Mouse (Mus musculus): ENCODE results near the gene Ackr1. TPM values are rescaled to one million over a fixed set of nuclear protein-coding genes. Genes with fewer than 3 reads are reported as not detected.

The Ackr1 gene
- total and polyA plus RNA-seq, 2 experiments from 2014 or later, result 14.0 to 32.8 TPM

GRCm38 (mm10) chr1:173361651-173362050 lies 28.1 kb upstream of the Ackr1 start:
- DNase-seq (no peak), ATAC-seq (no peak)
- no peak for TF ChIP-seq CTCF (IDR thresholded peaks at IDR 0.05; ENCODE audit: low read depth)
- Histone ChIP-seq H3K4me1 (ENCODE audit: insufficient read depth) (peaks cover 14% of the 10 kb centered on the region), H3K36me3 (ENCODE audit: insufficient read depth) (no peaks in the 10 kb centered on the region), H3K4me3 (ENCODE audit: low read depth, low read length) (no peak overlapping the region), H3K9ac (no peak overlapping the region), H3K4me2 (ENCODE audit: low read depth) (no peak overlapping the region), H3K27ac (ENCODE audit: low read depth, low read length) (no peak overlapping the region), H3K27me3 (ENCODE audit: insufficient read depth, low read length) (no peaks in the 10 kb centered on the region), H3K9me3 (ENCODE audit: low read length) (no peaks in the 10 kb centered on the region)
- WGBS, result 56% methylated on average over 6 of the region's 6 CpGs

GRCm38 (mm10) chr1:173359590-173360290 lies 26.2 kb upstream of the Ackr1 start:
- no peak overlapping the region for H3K27ac ChIP-seq (ENCODE audit: low read depth, low read length)
- peaks cover 7% of the 10 kb centered on the region; the same call in 1 of the 2 replicates for H3K4me1 ChIP-seq (ENCODE audit: insufficient read depth)
- no peak overlapping the region for H3K4me2 ChIP-seq (ENCODE audit: low read depth)
- DNase-seq, result no peak
- H3K4me3 ChIP-seq (ENCODE audit: low read depth, low read length), result no peak overlapping the region
- H3K9ac ChIP-seq, result 0 out of 2 replicates have a peak overlapping the region, but pooled peaks have one; percentile 22
- 52% methylated on average over 4 of the region's 4 CpGs for WGBS
- H3K36me3 ChIP-seq (ENCODE audit: insufficient read depth), result no peaks in the 10 kb centered on the region
- H3K9me3 ChIP-seq (ENCODE audit: low read length), result no peaks in the 10 kb centered on the region
- H3K27me3 ChIP-seq (ENCODE audit: insufficient read depth, low read length), result no peaks in the 10 kb centered on the region
- no peak for ATAC-seq
- no peak for TF ChIP-seq CTCF (IDR thresholded peaks at IDR 0.05; ENCODE audit: low read depth)

GRCm38 (mm10) chr1:173357799-173358198 lies 24.2 kb upstream of the Ackr1 start:
- H3K36me3 ChIP-seq (ENCODE audit: insufficient read depth), result no peaks in the 10 kb centered on the region
- 0 out of 2 replicates have a peak, but pooled peaks cover 7% of the 10 kb centered on the region for H3K4me1 ChIP-seq (ENCODE audit: insufficient read depth)
- ATAC-seq (peak; percentile 41), DNase-seq (no peak)
- H3K4me2 ChIP-seq (ENCODE audit: low read depth), result no peak overlapping the region
- no peak overlapping the region for H3K9ac ChIP-seq
- H3K27ac ChIP-seq (ENCODE audit: low read depth, low read length), result no peak overlapping the region
- H3K4me3 ChIP-seq (ENCODE audit: low read depth, low read length), result no peak overlapping the region
- no peak for TF ChIP-seq CTCF (IDR thresholded peaks at IDR 0.05; ENCODE audit: low read depth)
- 39% methylated on average over 4 of the region's 4 CpGs for WGBS
- H3K9me3 ChIP-seq (ENCODE audit: low read length), result no peaks in the 10 kb centered on the region
- no peaks in the 10 kb centered on the region for H3K27me3 ChIP-seq (ENCODE audit: insufficient read depth, low read length)

- Histone ChIP-seq H3K27me3 (ENCODE audit: insufficient read depth, low read length) (no peaks in the 10 kb centered on the region), H3K9ac (no peak overlapping the region), H3K36me3 (ENCODE audit: insufficient read depth) (no peaks in the 10 kb centered on the region), H3K9me3 (ENCODE audit: low read length) (no peaks in the 10 kb centered on the region), H3K4me3 (ENCODE audit: low read depth, low read length) (no peak overlapping the region), H3K4me2 (ENCODE audit: low read depth) (no peak overlapping the region), H3K27ac (ENCODE audit: low read depth, low read length) (no peak overlapping the region), H3K4me1 (ENCODE audit: insufficient read depth) (0 out of 2 replicates have a peak, but pooled peaks cover 7% of the 10 kb centered on the region)
- ATAC-seq, result peak; percentile 35; the same call in 1 of the 2 replicates
- TF ChIP-seq CTCF (IDR thresholded peaks at IDR 0.05; ENCODE audit: low read depth), result peak; percentile 48
- DNase-seq, result no peak
- 92% methylated on average over 2 of the region's 2 CpGs for WGBS
Measured at GRCm38 (mm10) chr1:173356699-173357098, 23.1 kb upstream of the Ackr1 start.

GRCm38 (mm10) chr1:173355107-173355846 lies 21.7 kb upstream of the Ackr1 start:
- Histone ChIP-seq H3K27me3 (ENCODE audit: insufficient read depth, low read length) (no peaks in the 10 kb centered on the region), H3K27ac (ENCODE audit: low read depth, low read length) (no peak overlapping the region), H3K9ac (no peak overlapping the region), H3K9me3 (ENCODE audit: low read length) (no peaks in the 10 kb centered on the region), H3K4me1 (ENCODE audit: insufficient read depth) (0 out of 2 replicates have a peak, but pooled peaks cover 7% of the 10 kb centered on the region), H3K4me3 (ENCODE audit: low read depth, low read length) (no peak overlapping the region), H3K36me3 (ENCODE audit: insufficient read depth) (0 out of 2 replicates have a peak, but pooled peaks cover 3% of the 10 kb centered on the region), H3K4me2 (ENCODE audit: low read depth) (no peak overlapping the region)
- ATAC-seq (no peak), DNase-seq (no peak)
- no peak for TF ChIP-seq CTCF (IDR thresholded peaks at IDR 0.05; ENCODE audit: low read depth)
- 73% methylated on average over 7 of the region's 7 CpGs for WGBS

- Histone ChIP-seq H3K4me1 (ENCODE audit: insufficient read depth) (no peaks in the 10 kb centered on the region), H3K36me3 (ENCODE audit: insufficient read depth) (peaks cover 14% of the 10 kb centered on the region), H3K9me3 (ENCODE audit: low read length) (no peaks in the 10 kb centered on the region), H3K4me2 (ENCODE audit: low read depth) (peak within 1 kb of the TSS; percentile 38), H3K27me3 (ENCODE audit: insufficient read depth, low read length) (no peaks in the 10 kb centered on the region), H3K9ac (no peak within 1 kb of the TSS), H3K4me3 (ENCODE audit: low read depth, low read length) (peak within 1 kb of the TSS; percentile 21), H3K27ac (ENCODE audit: low read depth, low read length) (no peak within 1 kb of the TSS)
- TF ChIP-seq CTCF (IDR thresholded peaks at IDR 0.05; ENCODE audit: low read depth), result no peak
- ATAC-seq (peak; percentile 28; the same call in 1 of the 2 replicates), DNase-seq (no peak)
- WGBS, result 10% methylated on average over 10 of the region's 10 CpGs
Measured at GRCm38 (mm10) chr1:173350372-173350957, 16.9 kb upstream of the Ackr1 start, which contains the start of gene Aim2. Gene Aim2, plus strand, starts transcription at chr1:173350879.

All from forebrain, postnatal 0 days (tissue).